Mouse (Mus musculus) heart, adult 2 months (tissue): Measurements from ENCODE around the gene Dusp14.

Source experiments
- CTCF ChIP-seq: fragments of 200-600 bp; IDR thresholded peaks from 2 replicates; pipeline ENCODE4 v1.8.1; 2022; ENCODE audit warnings: antibody characterized with exemption, mild to moderate bottlenecking, moderate library complexity
- POLR2A ChIP-seq: fragments of 200-500 bp; IDR thresholded peaks from 2 replicates; pipeline ENCODE4 v1.6.1; 2011; ENCODE audit warnings: mild to moderate bottlenecking, low read depth, low read length, control low read depth; ENCODE audit not compliant: insufficient read depth

GRCm38 (mm10) chr11:84003986-84004385 lies 65.1 kb downstream of the Dusp14 start:
- TF ChIP-seq CTCF (no peak), POLR2A (no peak)
